Mouse (Mus musculus) cerebellum, postnatal 25 days (tissue): Measurements from ENCODE around the gene Dll3.

Experiments used
- DNase-seq, 2 experiments: peaks; one replicate each; pipeline ENCODE4 v3.0.0; 2021; ENCODE audit warnings: mixed read lengths in 2 of 2

The Dll3 gene

DNA sequence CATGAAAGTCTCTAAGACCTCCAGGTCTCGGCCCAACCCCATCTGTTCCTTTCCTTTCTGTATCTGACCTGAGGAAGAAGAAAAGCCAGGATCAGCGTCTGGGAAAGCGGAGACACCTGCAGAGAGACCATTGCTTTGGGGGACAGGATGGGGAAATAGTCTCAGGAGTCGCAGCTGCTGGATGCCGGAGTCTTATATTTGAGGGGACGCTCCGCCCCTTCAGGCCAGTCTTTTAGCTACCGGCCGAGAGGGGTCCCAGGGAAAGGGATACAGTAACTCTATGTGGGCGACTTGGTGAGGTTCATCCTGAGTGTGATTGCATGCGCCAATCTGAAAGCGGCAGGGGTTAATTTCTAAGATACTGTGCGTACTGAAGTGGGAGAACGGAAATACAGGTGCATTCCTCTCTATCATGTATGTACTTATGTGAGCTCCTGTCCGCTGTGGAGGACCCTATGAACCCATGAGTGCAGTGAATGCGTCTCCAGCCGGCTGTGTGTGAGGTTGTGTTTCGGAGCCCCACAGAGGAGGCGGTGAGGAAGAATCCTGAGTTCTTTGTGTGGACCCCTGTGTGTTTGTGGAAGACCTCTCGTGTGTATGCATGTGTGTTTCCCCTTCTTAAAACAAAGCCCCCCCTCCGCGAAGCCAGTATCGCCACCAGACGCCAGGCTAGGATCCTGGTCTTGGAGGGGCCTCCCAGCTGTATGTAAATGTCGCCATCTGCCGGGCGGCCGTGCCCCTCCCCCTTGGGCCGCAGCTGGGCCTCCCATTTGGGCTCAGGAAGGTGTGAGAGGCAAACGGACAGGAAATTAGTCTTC, at the start of gene Dll3:
Gene Dll3, minus strand, starts transcription at position 623 of the 818 bp plus-strand sequence.
- DNase-seq = peak; percentile 38 to 62

DNA sequence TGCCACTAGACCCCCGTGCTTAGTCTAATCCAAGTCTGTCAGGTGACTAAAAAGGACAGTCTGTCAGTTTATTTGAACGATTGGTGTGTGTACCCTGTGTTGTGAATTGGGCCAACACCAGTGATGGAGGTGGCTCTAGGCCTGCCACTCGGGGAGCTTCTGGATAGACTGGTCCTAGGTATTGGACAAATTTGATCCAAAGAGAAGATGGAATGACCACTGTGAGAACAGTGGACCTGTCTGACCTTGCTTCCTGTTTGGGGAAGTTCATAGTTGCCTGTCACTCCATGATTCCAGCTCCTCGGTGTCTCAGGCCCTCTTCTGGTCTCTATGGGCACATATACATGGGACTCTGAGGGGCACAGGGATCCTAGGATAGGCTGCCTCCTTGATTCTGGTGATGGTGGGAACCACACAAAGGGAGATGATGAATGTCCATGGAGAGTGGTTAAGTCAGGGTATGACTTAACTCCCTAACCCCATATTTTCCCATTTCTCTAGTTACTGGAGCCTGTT, 49.7 kb upstream of the Dll3 start:
- no peak for DNase-seq

GRCm38 (mm10) chr7:28350155-28350883, 48.3 kb upstream of the Dll3 start, which contains the start of gene Rps16:
Gene Rps16 (plus strand): TSS chr7:28350652.
- DNase-seq = peak; percentile 99

DNA sequence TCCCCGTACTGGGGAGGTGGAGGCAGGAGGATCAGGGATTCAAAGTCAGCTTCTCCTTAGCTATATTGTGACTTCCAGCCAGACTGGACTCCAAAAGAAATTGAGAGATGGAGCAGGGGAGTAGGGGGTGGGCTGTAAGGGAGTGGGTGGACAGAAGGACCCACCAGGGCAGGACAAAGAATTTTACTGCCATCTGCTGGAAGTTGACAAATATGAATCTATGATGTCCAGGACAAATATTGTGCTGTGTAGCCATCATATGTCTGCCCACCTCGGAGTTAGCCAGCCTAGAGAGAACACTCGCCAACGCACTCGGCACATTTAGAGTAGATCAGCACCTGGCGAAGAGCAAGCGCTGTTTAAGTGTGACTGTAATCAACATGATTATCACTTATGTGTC, 46.6 kb upstream of the Dll3 start:
- no peak for DNase-seq

DNA sequence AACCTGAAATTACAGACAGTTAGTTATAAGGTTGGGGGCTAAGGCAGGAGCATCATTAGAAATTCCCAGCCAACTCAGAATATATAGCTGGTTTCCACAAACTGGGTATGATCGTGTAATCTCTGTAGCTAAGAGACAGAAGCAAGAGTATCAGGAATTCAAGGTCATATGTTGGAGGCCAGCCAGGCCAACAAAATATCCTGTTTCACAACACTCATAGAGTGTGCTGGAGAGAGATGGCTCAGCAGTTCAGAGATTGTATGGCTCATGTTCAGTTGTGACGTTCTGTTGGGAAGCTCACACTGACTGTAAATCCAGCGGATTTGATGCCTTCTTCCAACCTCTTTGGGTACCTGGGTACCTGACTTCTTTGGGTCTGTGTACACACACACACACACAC, 45.7 kb upstream of the Dll3 start:
- no peak for DNase-seq

DNA sequence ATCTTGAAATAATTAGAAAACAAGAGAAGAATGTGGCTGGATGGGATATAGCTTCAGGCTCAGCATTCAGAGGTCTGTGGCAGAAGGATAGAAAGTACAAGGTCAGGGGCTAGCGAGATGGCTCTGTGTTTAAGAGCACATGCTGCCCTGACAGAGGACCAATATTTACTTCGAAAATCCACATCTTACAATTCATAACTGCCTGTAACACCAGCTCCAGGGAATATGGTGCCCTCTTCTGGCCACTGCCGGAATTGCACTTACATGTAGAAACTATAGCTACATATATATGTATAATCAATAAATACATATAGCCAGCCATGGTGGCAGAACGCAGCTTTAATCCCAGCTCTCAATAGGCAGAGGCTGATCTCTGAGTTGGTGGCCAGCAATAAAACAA, 42.6 kb upstream of the Dll3 start:
- peak; percentile 72 to 83 for DNase-seq

DNA sequence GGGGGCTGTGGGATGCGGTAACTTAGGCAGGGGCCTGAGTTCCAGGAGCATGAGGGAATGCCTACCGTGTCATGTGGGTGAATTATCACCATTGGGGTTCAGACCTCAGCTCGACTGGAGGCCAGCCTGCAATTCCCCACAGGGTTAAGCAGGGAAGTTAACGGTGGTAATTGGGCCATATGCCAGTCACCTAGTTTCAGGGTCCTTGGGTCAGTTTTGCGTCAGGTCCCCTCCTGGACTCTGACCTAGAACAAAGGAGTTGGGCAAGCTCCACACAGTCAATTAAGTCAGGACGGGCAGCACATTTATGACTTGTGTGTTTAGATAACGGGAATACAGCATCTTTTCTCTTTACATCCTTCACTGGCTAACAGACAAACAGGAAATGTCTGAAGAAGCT, 39.3 kb upstream of the Dll3 start:
- no peak for DNase-seq

GRCm38 (mm10) chr7:28339213-28339917, 37.3 kb upstream of the Dll3 start:
- DNase-seq = peak; percentile 37 to 54

- DNase-seq = peak; percentile 96 to 98
These were observed 36.3 kb upstream of the Dll3 start, which contains the start of gene Supt5 for GRCm38 (mm10) chr7:28338108-28338998. Gene Supt5 (minus strand): TSS chr7:28338746.

GRCm38 (mm10) chr7:28335471-28335870, 33.4 kb upstream of the Dll3 start:
- DNase-seq = no peak

GRCm38 (mm10) chr7:28334534-28334933, 32.5 kb upstream of the Dll3 start:
- no peak for DNase-seq

- DNase-seq = no peak
These were observed 26.2 kb upstream of the Dll3 start for GRCm38 (mm10) chr7:28328260-28328659.

DNA sequence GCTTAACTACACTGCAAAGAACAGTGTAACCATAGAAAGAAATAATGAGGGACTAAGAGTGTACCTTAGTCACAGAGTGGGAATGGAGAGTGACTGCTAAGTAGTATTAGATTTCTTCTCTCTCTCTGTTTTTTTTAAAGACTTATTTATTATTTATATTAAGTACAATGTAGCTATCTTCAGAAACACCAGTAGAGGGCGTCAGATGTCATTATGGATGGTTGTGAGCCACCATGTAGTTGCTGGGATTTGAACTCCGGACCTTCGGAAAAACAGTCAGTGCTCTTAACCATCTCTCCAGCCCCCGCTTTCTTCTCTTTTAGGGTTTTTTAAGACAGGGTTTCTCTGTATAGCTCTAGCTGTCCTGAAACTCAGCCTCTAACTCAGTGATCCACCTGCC, 24.4 kb upstream of the Dll3 start:
- no peak for DNase-seq

DNA sequence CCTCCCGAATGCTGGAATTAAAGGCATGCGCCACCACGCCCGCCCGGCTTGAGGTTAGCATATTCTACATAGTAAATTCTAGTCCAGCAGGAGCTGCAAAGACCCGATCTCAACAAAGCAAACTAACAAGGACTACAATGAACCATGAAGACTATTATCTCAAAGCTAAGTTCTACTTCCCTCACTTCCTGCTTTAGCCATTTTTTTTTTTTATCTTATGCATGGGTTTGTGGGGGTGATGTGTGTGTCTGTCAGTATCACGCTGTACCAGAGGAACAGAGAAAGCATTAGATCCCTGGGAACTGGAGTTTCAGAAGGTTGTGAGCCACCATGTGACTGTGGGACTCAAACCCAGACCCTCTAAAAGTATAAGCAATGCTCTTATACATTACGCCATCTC, 23.3 kb upstream of the Dll3 start:
- DNase-seq = no peak

- no peak for DNase-seq
These were observed 20.1 kb upstream of the Dll3 start for GRCm38 (mm10) chr7:28321974-28322720.

DNA sequence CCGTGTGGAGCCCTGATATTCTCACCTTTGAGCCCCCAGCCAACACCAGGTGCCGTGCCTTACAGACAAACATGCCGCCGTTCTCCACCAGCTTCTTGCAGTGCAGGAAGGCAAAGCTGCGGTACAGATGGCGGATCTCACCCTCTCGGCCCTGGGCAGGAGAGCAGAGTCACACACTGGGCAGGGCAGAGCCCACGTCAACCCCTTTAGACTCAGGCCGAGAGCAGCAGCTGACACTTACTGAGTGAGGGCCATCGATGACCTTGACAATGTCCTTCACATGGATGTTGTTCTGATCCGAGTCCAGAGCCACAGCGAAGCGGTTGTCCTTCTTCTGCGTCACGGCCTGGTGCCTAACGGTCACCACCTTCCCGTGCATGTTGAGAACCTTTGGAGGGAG, 16.7 kb upstream of the Dll3 start:
- DNase-seq = no peak

GRCm38 (mm10) chr7:28318036-28318435, 16.0 kb upstream of the Dll3 start:
- no peak for DNase-seq

GRCm38 (mm10) chr7:28311926-28312543, 10.0 kb upstream of the Dll3 start, which contains the start of gene Timm50:
Gene Timm50 (minus strand): TSS chr7:28312072.
- peak; percentile 99 for DNase-seq

GRCm38 (mm10) chr7:28311151-28311925, 9.3 kb upstream of the Dll3 start:
- DNase-seq = no peak

DNA sequence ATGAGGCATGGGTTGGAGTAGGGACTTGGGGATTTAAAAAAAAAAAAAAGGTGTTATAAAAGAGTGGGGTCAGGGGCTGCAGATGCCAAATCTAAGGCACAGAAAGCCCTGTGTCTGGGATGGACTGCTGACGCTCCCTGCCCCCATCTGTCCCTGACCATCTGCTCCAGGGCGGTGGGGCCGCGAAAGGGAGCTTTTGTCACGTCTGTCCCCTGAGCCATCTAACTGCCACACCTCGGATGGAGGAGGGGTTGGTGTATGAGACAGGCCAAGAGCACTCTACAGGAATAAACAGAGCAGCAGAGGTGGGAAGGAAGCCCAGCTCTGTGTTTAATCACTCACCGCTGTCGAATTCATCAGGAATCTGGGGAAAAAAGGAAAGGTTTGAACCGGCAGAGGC, 7.7 kb upstream of the Dll3 start:
- DNase-seq = no peak
